Mouse (Mus musculus): ENCODE measurements around the gene Ghrl. TPM values are rescaled to one million over a fixed set of nuclear protein-coding genes. Genes with fewer than 3 reads are reported as not detected.
A peak's percentile ranks its signal among the peaks of the same experiment; 100 is the strongest.

The Ghrl gene
- polyA plus RNA-seq, 1 experiment from 2014 or later = not detected

DNA sequence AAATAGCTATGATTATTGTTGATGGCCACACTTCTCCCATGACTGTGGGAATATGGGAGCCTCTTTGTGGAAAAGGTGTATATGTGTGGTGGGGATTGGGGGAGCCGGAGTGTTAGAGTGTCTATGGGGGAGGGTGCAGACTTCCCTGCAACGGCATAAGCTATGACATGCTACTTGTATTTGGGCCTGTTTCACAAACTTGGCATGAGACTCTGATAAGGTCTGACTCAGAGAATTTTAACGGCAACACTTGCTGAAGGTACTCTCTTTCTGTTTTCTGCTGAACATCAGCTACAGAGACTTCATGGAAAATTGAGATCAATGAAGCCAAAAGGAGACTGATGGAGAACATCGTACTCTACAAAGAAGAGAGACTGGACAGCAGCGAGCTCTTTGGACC, 26.3 kb downstream of the Ghrl start:
- Histone ChIP-seq H3K36me3 (replicated peaks) (no peaks in the 10 kb centered on the region), H3K27ac (no peak overlapping the region), H3K4me3 (no peak overlapping the region), H3K9me3 (no peaks in the 10 kb centered on the region), H3K4me1 (peaks cover 37% of the 10 kb centered on the region), H3K27me3 (ENCODE audit: poor library complexity, severe bottlenecking) (no peaks in the 10 kb centered on the region)
- WGBS = 93% methylated on average over 5 of the region's 5 CpGs
- no peak for DNase-seq (ENCODE audit: extremely low spot score, low spot score)

GRCm38 (mm10) chr6:113692661-113693133, 27.0 kb downstream of the Ghrl start:
- Histone ChIP-seq H3K27me3 (ENCODE audit: poor library complexity, severe bottlenecking) (no peaks in the 10 kb centered on the region), H3K4me1 (peaks cover 30% of the 10 kb centered on the region), H3K36me3 (replicated peaks) (no peaks in the 10 kb centered on the region), H3K27ac (no peak overlapping the region), H3K9me3 (no peaks in the 10 kb centered on the region), H3K4me3 (no peak overlapping the region)
- WGBS = 87% methylated on average over 5 of the region's 5 CpGs
- DNase-seq (ENCODE audit: extremely low spot score, low spot score) = no peak

GRCm38 (mm10) chr6:113691084-113691462, 28.6 kb downstream of the Ghrl start:
- Histone ChIP-seq H3K36me3 (replicated peaks) (no peaks in the 10 kb centered on the region), H3K27me3 (ENCODE audit: poor library complexity, severe bottlenecking) (no peaks in the 10 kb centered on the region), H3K4me3 (peak overlapping the region; percentile 31), H3K27ac (peak overlapping the region; percentile 83), H3K4me1 (peaks cover 28% of the 10 kb centered on the region), H3K9me3 (no peaks in the 10 kb centered on the region)
- 84% methylated on average over 4 of the region's 4 CpGs for WGBS
- DNase-seq (ENCODE audit: extremely low spot score, low spot score) = no peak

- peak; percentile 61 for DNase-seq (ENCODE audit: extremely low spot score, low spot score)
- Histone ChIP-seq H3K9me3 (no peaks in the 10 kb centered on the region), H3K4me1 (peaks cover 24% of the 10 kb centered on the region), H3K4me3 (peak overlapping the region; percentile 31), H3K27ac (peak overlapping the region; percentile 83), H3K27me3 (ENCODE audit: poor library complexity, severe bottlenecking) (no peaks in the 10 kb centered on the region), H3K36me3 (replicated peaks) (no peaks in the 10 kb centered on the region)
- WGBS = 17% methylated on average over 14 of the region's 14 CpGs
Measured at GRCm38 (mm10) chr6:113690400-113691083, 29.1 kb downstream of the Ghrl start.

DNA sequence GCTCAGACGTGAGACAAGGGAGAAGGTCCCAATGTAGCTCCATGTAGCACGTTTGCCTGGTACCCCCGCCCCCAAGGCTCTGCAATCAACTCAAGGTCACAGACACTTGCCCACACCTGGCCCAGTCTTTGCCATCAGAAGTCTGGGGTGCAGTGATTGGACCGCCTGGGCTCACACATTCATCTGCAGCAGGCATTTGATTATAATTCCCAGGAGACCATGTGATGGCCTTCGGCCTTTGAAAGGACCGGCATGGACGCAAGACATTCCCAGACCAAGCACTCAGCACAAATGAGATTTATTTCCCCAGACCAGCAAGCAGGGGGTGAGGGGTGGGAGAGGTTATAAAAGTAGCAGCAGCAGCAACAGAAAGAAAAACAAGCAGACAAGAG, 29.7 kb downstream of the Ghrl start:
- Histone ChIP-seq H3K27ac (peak overlapping the region; percentile 83), H3K9me3 (no peaks in the 10 kb centered on the region), H3K36me3 (replicated peaks) (no peaks in the 10 kb centered on the region), H3K4me1 (peaks cover 24% of the 10 kb centered on the region), H3K27me3 (ENCODE audit: poor library complexity, severe bottlenecking) (no peaks in the 10 kb centered on the region), H3K4me3 (peak overlapping the region; percentile 31; the same call in 1 of the 2 replicates)
- 30% methylated on average over 7 of the region's 7 CpGs for WGBS
- peak; percentile 40 for DNase-seq (ENCODE audit: extremely low spot score, low spot score)

- Histone ChIP-seq H3K36me3 (replicated peaks) (no peaks in the 10 kb centered on the region), H3K4me1 (peaks cover 24% of the 10 kb centered on the region), H3K4me3 (no peak overlapping the region), H3K9me3 (no peaks in the 10 kb centered on the region), H3K27me3 (ENCODE audit: poor library complexity, severe bottlenecking) (no peaks in the 10 kb centered on the region), H3K27ac (no peak overlapping the region)
- 43% methylated on average over 8 of the region's 8 CpGs for WGBS
- DNase-seq (ENCODE audit: extremely low spot score, low spot score) = no peak
Measured at GRCm38 (mm10) chr6:113686551-113687125, 33.0 kb downstream of the Ghrl start.

DNA sequence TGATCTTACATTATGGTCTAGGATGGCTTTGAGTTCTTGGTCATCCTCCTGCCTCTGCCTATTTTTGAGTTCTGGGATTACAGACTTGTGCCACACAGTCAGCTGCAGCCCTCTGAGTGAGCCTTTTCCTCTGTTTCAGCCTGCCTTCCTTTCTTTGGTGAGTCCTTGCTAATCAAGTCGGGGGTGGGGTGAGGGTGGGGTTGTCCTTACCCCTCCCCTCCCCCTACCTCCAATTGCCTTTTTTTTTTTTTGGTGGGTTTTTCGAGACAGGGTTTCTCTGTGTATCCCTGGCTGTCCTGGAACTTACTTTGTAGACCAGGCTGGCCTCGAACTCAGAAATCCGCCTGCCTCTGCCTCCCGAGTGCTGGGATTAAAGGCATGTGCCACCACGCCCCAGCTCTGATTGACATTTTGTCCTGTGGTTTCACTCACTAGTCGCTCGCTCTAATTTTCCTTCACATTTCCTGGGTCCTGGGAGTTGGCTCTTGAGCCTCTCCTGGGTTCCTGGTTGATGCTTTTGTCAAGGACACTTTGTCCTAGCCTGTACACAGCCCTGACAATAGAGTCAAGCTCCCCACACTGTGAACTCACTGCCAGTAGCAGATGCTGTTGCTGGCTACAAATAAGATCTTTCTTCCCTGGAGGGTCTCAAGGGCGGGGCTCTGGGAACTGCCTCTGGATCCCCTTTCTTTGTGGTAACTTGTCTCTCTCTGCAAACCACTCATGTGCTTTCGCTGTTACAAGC, 36.4 kb downstream of the Ghrl start:
- Histone ChIP-seq H3K27me3 (ENCODE audit: poor library complexity, severe bottlenecking) (no peaks in the 10 kb centered on the region), H3K4me3 (no peak overlapping the region), H3K4me1 (peaks cover 7% of the 10 kb centered on the region), H3K27ac (no peak overlapping the region), H3K36me3 (replicated peaks) (no peaks in the 10 kb centered on the region), H3K9me3 (no peaks in the 10 kb centered on the region)
- no peak for DNase-seq (ENCODE audit: extremely low spot score, low spot score)
- 90% methylated on average over 10 of the region's 10 CpGs for WGBS

DNA sequence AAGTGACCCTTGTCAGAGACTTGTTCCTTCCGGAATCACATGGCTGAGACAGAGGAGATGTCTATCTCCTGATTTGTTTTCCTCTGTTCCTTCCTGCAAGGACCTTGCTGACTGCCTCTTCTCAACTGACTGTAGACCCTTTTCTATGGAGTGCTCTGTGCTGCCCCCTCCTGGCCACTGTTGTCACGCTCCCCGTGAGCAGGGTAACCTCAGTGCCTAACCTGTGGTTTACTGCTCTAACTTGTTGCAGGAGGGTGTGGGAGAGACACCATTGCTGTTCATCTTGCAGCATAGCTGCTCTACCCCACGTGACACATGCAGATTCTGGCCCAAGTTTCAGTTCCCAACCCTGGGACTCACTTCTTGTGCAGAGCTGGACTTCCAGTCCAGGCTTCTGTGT, 38.4 kb downstream of the Ghrl start:
- DNase-seq (ENCODE audit: extremely low spot score, low spot score) = peak; percentile 73
- Histone ChIP-seq H3K4me1 (no peaks in the 10 kb centered on the region; the same call in 1 of the 2 replicates), H3K36me3 (replicated peaks) (no peaks in the 10 kb centered on the region), H3K4me3 (no peak overlapping the region), H3K9me3 (no peaks in the 10 kb centered on the region), H3K27me3 (ENCODE audit: poor library complexity, severe bottlenecking) (no peaks in the 10 kb centered on the region), H3K27ac (no peak overlapping the region)
- WGBS = 16% methylated on average over 4 of the region's 4 CpGs

DNA sequence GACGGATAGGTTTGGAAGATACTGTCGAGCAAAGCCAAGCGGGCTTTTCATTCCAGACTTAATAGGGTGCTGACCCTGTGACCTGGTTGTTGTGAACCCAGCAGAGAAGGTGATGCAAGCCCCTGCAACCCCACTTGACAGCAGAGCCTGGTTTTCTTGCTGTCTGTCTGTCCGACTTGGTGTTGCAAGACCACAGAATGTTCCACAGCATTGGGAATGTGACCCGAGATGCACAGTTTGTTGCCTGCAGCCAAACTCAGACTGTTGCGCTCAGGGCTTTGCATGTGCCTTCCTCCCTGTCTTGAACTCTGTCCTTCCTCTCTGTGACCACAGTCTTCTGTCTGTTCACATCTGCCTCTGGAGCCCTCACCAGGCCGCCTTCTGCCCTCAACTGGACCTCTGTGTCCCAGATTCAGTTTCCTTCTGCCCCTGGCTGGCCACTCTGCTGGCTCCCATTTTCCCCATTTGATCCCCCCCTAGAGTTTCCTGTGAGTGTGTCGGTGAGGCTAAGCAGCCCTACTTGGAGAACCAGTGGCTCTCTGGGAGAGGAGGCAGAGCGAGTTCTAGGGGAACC, 39.6 kb downstream of the Ghrl start:
- Histone ChIP-seq H3K36me3 (replicated peaks) (no peaks in the 10 kb centered on the region), H3K4me3 (no peak overlapping the region), H3K4me1 (no peaks in the 10 kb centered on the region; the same call in 1 of the 2 replicates), H3K27ac (no peak overlapping the region), H3K27me3 (ENCODE audit: poor library complexity, severe bottlenecking) (no peaks in the 10 kb centered on the region), H3K9me3 (no peaks in the 10 kb centered on the region)
- 81% methylated on average over 9 of the region's 9 CpGs for WGBS
- no peak for DNase-seq (ENCODE audit: extremely low spot score, low spot score)

- DNase-seq (ENCODE audit: extremely low spot score, low spot score) = no peak
- 81% methylated on average over 14 of the region's 14 CpGs for WGBS
- no peak overlapping the region for H3K4me3 ChIP-seq
Measured at GRCm38 (mm10) chr6:113678246-113679012, 41.3 kb downstream of the Ghrl start.

DNA sequence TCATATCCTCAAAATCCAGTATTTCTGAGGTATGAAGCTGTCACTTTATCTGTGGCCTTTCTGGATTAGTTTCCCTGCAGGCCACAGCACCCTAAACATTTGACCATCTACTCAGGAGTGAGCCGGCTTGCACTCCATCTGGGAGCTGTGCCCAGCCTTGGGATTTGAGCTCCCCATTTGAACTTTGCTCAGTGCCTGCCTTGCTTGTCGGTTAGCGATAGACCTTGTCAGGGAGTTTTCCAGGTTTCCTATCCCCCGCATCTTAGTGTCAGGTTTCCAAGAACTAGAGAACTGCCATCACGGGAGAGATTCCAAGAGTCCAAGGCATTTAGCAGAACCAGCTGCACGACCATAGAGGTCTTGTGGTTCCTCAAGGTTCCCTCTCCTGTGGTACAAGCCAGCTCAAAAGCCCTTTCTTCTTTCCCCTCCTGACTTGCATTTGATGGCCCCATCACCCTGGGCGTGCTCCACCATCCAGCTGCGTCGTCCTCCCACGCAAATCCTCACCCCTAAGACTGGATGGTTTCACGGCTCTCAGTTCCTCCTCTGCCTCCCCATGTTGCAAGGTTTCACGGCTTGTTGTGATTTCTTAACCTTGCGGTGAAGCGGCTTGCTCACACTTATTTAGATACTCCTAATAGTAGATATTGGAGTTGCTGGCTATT, 42.5 kb downstream of the Ghrl start:
- no peak for DNase-seq (ENCODE audit: extremely low spot score, low spot score)
- WGBS = 82% methylated on average over 14 of the region's 14 CpGs
- H3K27me3 ChIP-seq (ENCODE audit: poor library complexity, severe bottlenecking) = no peaks in the 10 kb centered on the region
- H3K36me3 ChIP-seq (replicated peaks) = no peaks in the 10 kb centered on the region
- no peak overlapping the region for H3K27ac ChIP-seq
- no peak overlapping the region for H3K4me3 ChIP-seq
- H3K4me1 ChIP-seq = no peaks in the 10 kb centered on the region; the same call in 1 of the 2 replicates
- no peaks in the 10 kb centered on the region for H3K9me3 ChIP-seq

More at GRCm38 (mm10) chr6:113678246-113679012, 41.3 kb downstream of the Ghrl start:
- Histone ChIP-seq H3K36me3 (replicated peaks) (no peaks in the 10 kb centered on the region), H3K27me3 (ENCODE audit: poor library complexity, severe bottlenecking) (no peaks in the 10 kb centered on the region), H3K4me1 (no peaks in the 10 kb centered on the region; the same call in 1 of the 2 replicates), H3K9me3 (no peaks in the 10 kb centered on the region), H3K27ac (no peak overlapping the region)

DNA sequence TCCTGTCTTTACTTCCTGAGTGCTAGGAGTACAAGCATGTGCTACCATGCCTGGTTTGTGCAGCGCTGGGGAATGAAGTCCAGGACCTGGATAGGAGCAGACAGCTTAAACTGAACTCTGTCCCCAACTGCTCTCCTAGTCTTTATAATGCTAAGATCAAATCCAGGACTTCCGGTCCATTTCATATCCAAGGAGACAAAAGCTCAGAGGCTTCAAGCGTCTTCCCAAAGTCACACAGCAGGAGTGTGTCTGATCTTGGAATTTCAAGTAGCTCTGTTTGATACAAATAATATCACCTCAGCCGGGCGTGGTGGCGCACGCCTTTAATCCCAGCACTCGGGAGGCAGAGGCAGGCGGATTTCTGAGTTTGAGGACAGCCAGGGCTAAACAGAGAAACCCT, 43.7 kb downstream of the Ghrl start:
- no peak overlapping the region for H3K4me3 ChIP-seq
- 94% methylated on average over 9 of the region's 9 CpGs for WGBS

More for the DNA sequence above, 43.7 kb downstream of the Ghrl start:
- H3K27ac ChIP-seq = no peak overlapping the region
- H3K27me3 ChIP-seq (ENCODE audit: poor library complexity, severe bottlenecking) = no peaks in the 10 kb centered on the region
- no peaks in the 10 kb centered on the region; the same call in 1 of the 2 replicates for H3K4me1 ChIP-seq
- no peaks in the 10 kb centered on the region for H3K9me3 ChIP-seq
- DNase-seq (ENCODE audit: extremely low spot score, low spot score) = no peak
- no peaks in the 10 kb centered on the region for H3K36me3 ChIP-seq (replicated peaks)

All from forebrain, embryonic 10.5 days (tissue).